Mouse (Mus musculus) embryonic fibroblast, embryonic 13.5 days (primary cell): ENCODE data around the gene Tbc1d16. TPM values are rescaled to one million over a fixed set of nuclear protein-coding genes. Genes with fewer than 3 reads are reported as not detected.

Experiments
- H3K27ac ChIP-seq: 2 replicates; pipeline ENCODE4 v1.5.1; 2012; ENCODE audit warnings: low read length, control low read depth, inconsistent platforms; ENCODE audit not compliant: insufficient read depth
- H3K4me1 ChIP-seq: 2 replicates; pipeline ENCODE4 v1.6.1; 2011; ENCODE audit warnings: low read length; ENCODE audit not compliant: control insufficient read depth, insufficient read depth
- H3K4me3 ChIP-seq: 2 replicates; pipeline ENCODE4 v1.5.1; 2011; ENCODE audit warnings: mild to moderate bottlenecking, control low read depth, low read length; ENCODE audit not compliant: insufficient read depth
- CTCF ChIP-seq: IDR thresholded peaks from 2 replicates; pipeline ENCODE4 v1.5.1; 2011; ENCODE audit warnings: mild to moderate bottlenecking, control low read depth, low read length, moderate library complexity, borderline replicate concordance; ENCODE audit not compliant: insufficient read depth
- POLR2A ChIP-seq: IDR thresholded peaks from 2 replicates; pipeline ENCODE4 v1.6.1; 2011; ENCODE audit warnings: low read depth, mild to moderate bottlenecking, control low read depth, low read length, moderate library complexity
- polyA plus RNA-seq: library from polyadenylated mRNA; stranded (reverse); fragments of >200 nt; gene quantifications from 2 replicates; pipeline ENCODE4 v1.2.4, GENCODE M21; 2011; ENCODE audit warnings: low read depth; ENCODE audit not compliant: missing spikeins, insufficient read length

The Tbc1d16 gene
- polyA plus RNA-seq, 1 experiment = 10.6 TPM

GRCm38 (mm10) chr11:119217861-119218260 is 10.4 kb downstream of the Tbc1d16 start:
- Histone ChIP-seq H3K4me1 (peaks cover 16% of the 10 kb centered on the region), H3K27ac (no peak overlapping the region), H3K4me3 (no peak overlapping the region)
- TF ChIP-seq CTCF (no peak), POLR2A (no peak)

DNA sequence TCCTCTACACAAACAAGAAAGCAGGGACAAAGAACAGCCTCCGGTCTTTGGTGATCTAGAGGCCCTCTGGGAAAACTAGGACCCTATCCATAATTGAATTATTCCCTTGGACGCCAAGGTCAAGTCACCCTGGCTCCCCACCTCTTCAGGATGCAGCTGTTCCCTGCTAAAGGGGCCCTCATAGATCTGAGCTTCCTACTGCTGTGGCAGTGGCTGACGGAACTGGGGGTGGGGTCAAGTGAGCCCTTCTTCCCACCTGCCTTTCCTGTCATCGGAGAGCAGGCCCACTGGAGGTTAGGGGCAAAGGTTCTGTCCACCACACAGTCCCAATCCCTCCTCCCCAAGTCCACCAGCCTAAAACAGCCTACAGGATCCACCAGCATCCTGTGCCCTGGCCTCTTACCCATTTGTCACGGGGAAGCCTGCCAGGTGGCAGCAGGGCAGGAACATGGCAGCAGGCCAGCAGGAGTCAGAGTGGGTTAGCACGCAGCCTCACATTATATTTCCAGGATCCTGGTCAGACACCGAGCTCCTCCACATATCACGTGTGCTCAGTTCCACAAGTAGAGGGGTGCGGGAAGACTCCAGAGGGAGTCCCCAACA is 12.3 kb downstream of the Tbc1d16 start:
- H3K27ac ChIP-seq = no peak overlapping the region
- peaks cover 16% of the 10 kb centered on the region for H3K4me1 ChIP-seq
- H3K4me3 ChIP-seq = no peak overlapping the region
- TF ChIP-seq CTCF (no peak), POLR2A (no peak)

- H3K4me3 ChIP-seq = no peak overlapping the region
These were observed 13.0 kb downstream of the Tbc1d16 start for GRCm38 (mm10) chr11:119215038-119215904.

GRCm38 (mm10) chr11:119213166-119213885 is 15.0 kb downstream of the Tbc1d16 start:
- no peak for TF ChIP-seq POLR2A
- TF ChIP-seq CTCF = no peak
- Histone ChIP-seq H3K27ac (no peak overlapping the region), H3K4me3 (no peak overlapping the region), H3K4me1 (peaks cover 20% of the 10 kb centered on the region)

More at GRCm38 (mm10) chr11:119215038-119215904, 13.0 kb downstream of the Tbc1d16 start:
- Histone ChIP-seq H3K27ac (no peak overlapping the region), H3K4me1 (peaks cover 16% of the 10 kb centered on the region)
- TF ChIP-seq CTCF (peak; percentile 34; the same call in 1 of the 2 replicates), POLR2A (no peak)

- Histone ChIP-seq H3K4me3 (no peak overlapping the region), H3K4me1 (peaks cover 20% of the 10 kb centered on the region), H3K27ac (peak overlapping the region; percentile 66)
- no peak for TF ChIP-seq CTCF
These were observed 16.5 kb downstream of the Tbc1d16 start for GRCm38 (mm10) chr11:119211604-119212309.

GRCm38 (mm10) chr11:119210321-119211100 is 17.8 kb downstream of the Tbc1d16 start:
- Histone ChIP-seq H3K27ac (no peak overlapping the region), H3K4me1 (peaks cover 14% of the 10 kb centered on the region), H3K4me3 (no peak overlapping the region)
- TF ChIP-seq POLR2A (no peak), CTCF (no peak)

DNA sequence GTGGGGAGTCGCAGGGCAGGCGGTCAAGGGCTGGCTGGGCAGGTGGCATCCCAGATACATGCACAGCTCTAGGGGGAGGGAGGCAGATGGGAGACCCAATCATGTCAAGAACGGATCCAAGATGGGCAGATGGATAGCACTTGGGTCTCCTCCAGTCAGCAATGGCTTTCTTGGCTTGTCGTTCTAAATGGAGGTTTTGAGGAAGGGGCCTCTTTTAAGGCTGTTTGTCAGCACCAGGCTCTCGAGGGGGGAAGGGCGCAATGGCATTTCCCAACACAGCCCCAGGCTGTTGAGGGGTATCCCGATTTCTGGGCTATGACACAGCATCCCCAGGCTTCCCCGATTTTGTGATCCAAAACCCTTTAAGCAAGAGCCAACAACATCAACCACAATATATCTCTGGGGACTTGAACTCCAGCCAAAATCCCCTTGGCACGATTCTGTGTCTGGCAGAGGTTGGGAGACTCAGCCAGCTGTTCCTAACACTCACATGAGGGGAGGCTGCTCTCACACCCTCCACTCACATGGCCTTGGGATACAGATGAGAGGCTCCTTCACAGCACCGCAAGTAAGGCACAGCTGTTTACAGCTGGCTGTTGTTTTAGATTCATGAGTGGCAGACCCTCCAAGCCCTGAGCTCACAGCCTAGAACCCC is 18.8 kb downstream of the Tbc1d16 start:
- Histone ChIP-seq H3K4me3 (no peak overlapping the region), H3K4me1 (peaks cover 13% of the 10 kb centered on the region; the same call in 1 of the 2 replicates), H3K27ac (no peak overlapping the region)
- no peak for TF ChIP-seq CTCF
- no peak for TF ChIP-seq POLR2A

DNA sequence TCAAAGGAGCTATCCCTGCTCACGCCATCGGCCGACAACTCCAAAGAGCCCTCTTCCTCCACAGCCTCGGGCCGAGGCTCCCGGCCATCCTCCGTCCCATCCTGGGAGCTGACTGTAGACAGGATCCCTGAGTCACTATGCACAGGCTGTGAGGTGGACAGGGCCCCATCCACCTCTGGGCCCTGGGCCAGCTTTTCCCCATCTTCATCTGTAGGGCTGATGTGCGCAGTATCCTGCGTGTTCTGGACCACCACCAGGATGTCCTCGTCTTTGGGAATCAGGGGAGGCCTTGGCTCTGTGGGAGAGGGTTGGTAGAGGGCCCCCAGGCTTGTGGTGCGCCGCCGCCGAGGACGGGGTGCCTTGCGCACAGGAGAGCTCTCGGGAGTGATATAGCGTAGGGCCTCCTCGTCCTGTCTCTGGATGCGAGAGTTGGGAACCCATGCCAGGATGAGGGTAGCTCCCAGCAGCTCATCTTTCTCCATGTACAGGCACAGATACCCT is 19.4 kb downstream of the Tbc1d16 start:
- TF ChIP-seq POLR2A (no peak), CTCF (no peak)
- Histone ChIP-seq H3K27ac (no peak overlapping the region), H3K4me3 (no peak overlapping the region), H3K4me1 (peaks cover 10% of the 10 kb centered on the region; the same call in 1 of the 2 replicates)
